Mouse (Mus musculus) erythroblast, embryonic 14.5 days (primary cell): ENCODE results near the gene Ndufab1.

Source experiments
- GATA1 ChIP-seq: IDR thresholded peaks from 2 replicates; pipeline ENCODE4 v1.6.1; 2012; ENCODE audit warnings: low read length, inconsistent platforms, mixed read lengths
- TAL1 ChIP-seq: IDR thresholded peaks from 3 replicates; pipeline ENCODE4 v1.6.1; 2012; ENCODE audit warnings: low read length, inconsistent platforms, mixed read lengths

DNA sequence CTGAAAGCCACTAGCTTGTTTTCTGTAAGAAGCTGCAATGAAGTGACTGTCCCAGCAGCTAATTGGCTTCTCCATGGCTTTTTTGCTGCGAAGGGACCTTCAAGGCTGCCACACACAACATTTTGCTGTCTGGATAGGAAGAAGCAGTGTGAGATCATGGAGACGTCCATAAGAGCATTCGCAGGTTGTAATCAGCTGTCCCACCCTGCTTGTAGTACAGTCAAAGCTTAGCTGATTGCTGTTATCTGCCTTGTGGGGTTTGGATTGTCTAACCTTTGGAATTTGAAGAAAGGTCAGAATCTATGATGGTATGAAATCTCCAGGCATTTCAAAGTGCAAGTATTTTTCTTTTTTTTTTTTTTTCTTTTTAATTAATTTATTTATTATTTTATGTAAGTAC is 27.3 kb downstream of the Ndufab1 start:
- no peak for TF ChIP-seq GATA1
- no peak for TF ChIP-seq TAL1
